Mouse (Mus musculus) MEL (cell line): ENCODE results near the gene Fsip1.

ENCODE experiments used
- CTCF ChIP-seq, 3 experiments: IDR thresholded peaks in 2 of 3; conservative IDR thresholded peaks in 1 of 3; 2 replicates each; pipeline ENCODE4 v1.5.1; 2011 to 2012; ENCODE audit warnings: low read length in 3 of 3, low read depth in 2 of 3, mild to moderate bottlenecking in 2 of 3, improper control_type of control experiment in 1 of 3, inconsistent platforms in 1 of 3, mixed read lengths in 1 of 3, moderate library complexity in 1 of 3; ENCODE audit not compliant: control insufficient read depth in 1 of 3, insufficient read depth in 1 of 3, poor library complexity in 1 of 3, severe bottlenecking in 1 of 3
- POLR2A ChIP-seq, 2 experiments: IDR thresholded peaks; 2 replicates each; pipeline ENCODE4 v1.6.1; 2011 to 2012; ENCODE audit warnings: low read length in 2 of 2, mild to moderate bottlenecking in 2 of 2, control low read depth in 1 of 2, improper control_type of control experiment in 1 of 2, low read depth in 1 of 2, moderate library complexity in 1 of 2; ENCODE audit not compliant: control insufficient read depth in 1 of 2, insufficient read depth in 1 of 2, poor library complexity in 1 of 2
- ZC3H11A ChIP-seq: IDR thresholded peaks from 2 replicates; pipeline ENCODE4 v1.6.1; 2012; ENCODE audit warnings: low read depth, mild to moderate bottlenecking, inconsistent platforms, low read length, improper control_type of control experiment

- TF ChIP-seq POLR2A (IDR thresholded peaks at IDR 0.05; ENCODE audit: control insufficient read depth in 1 of 2, insufficient read depth in 1 of 2, low read depth in 1 of 2, low read length in 2 of 2, poor library complexity in 1 of 2) (no peak), ZC3H11A (no peak), CTCF (IDR thresholded peaks at IDR 0.05 in 2 of 3, conservative IDR thresholded peaks at IDR 0.05 in 1 of 3; ENCODE audit: control insufficient read depth in 1 of 3, insufficient read depth in 1 of 3, low read depth in 2 of 3, low read length in 3 of 3, poor library complexity in 1 of 3, severe bottlenecking in 1 of 3) (no peak)
Measured at GRCm38 (mm10) chr2:118254516-118254915, 2.2 kb downstream of the Fsip1 start.
